Mouse (Mus musculus) lung, postnatal 0 days (tissue): ENCODE data around the gene Sox8. TPM values are rescaled to one million over a fixed set of nuclear protein-coding genes. Genes with fewer than 3 reads are reported as not detected.

Experiments used
- ATAC-seq: fragments of 200-750 bp; cut with Nextera tagmentation; 2 replicates; pipeline ENCODE4 v1.8.0; 2017; ENCODE audit warnings: moderate library complexity
- DNase-seq: peaks from one replicate; pipeline ENCODE4 v3.0.0-alpha.2; 2016; ENCODE audit warnings: low spot score
- H3K27ac ChIP-seq: fragments of 300-500 bp; sonication (generic); 2 replicates; pipeline ENCODE4 v1.5.1; 2014; ENCODE audit warnings: antibody characterized with exemption, mild to moderate bottlenecking, low read length, mixed read lengths
- H3K27me3 ChIP-seq: fragments of 300-500 bp; sonication (generic); replicated peaks from 2 replicates; pipeline ENCODE4 v1.6.1; 2014; ENCODE audit warnings: low read length, mixed read lengths; ENCODE audit not compliant: insufficient read depth
- H3K36me3 ChIP-seq: fragments of 300-500 bp; sonication (generic); 2 replicates; pipeline ENCODE4 v1.6.1; 2014; ENCODE audit warnings: low read length, mixed read lengths; ENCODE audit not compliant: insufficient read depth
- H3K4me1 ChIP-seq: fragments of 300-500 bp; sonication (generic); 2 replicates; pipeline ENCODE4 v1.6.1; 2014; ENCODE audit warnings: antibody characterized with exemption, low read depth, low read length, mixed read lengths; ENCODE audit not compliant: insufficient read depth
- H3K4me2 ChIP-seq: fragments of 300-500 bp; sonication (generic); replicated peaks from 2 replicates; pipeline ENCODE4 v1.6.1; 2014; ENCODE audit warnings: low read depth, mild to moderate bottlenecking, low read length, moderate library complexity, mixed read lengths
- H3K4me3 ChIP-seq: fragments of 300-500 bp; sonication (generic); 2 replicates; pipeline ENCODE4 v1.5.1; 2014; ENCODE audit warnings: low read depth, low read length
- H3K9ac ChIP-seq: fragments of 300-500 bp; sonication (generic); replicated peaks from 2 replicates; pipeline ENCODE4 v1.6.1; 2014; ENCODE audit warnings: low read depth, mild to moderate bottlenecking
- H3K9me3 ChIP-seq: fragments of 300-500 bp; sonication (generic); 2 replicates; pipeline ENCODE4 v1.6.1; 2016; ENCODE audit warnings: low read length, mixed read lengths
- CTCF ChIP-seq: IDR thresholded peaks from 2 replicates; pipeline ENCODE4 v1.5.1; 2016; ENCODE audit warnings: antibody characterized with exemption, mild to moderate bottlenecking
- EP300 ChIP-seq: IDR thresholded peaks from 2 replicates; pipeline ENCODE4 v1.6.1; 2016; ENCODE audit warnings: antibody characterized with exemption, mild to moderate bottlenecking, control low read depth
- WGBS: fragments of 180-500 bp; shearing (Covaris S2); extraction: QIAGEN DNeasy Blood & Tissue Kit; methylation state at CpG from one replicate; pipeline ENCODE4 v1.1.7; 2014; 5-methylcytosine and 5-hydroxymethylcytosine counted together
- polyA plus RNA-seq: library from polyadenylated mRNA; unstranded; fragments of >200 nt; fragmentation: Nextera tagmentation; extraction: Ambion mirVana; gene quantifications from 2 replicates; pipeline ENCODE4 v1.2.1, GENCODE M21; 2015

Sox8 gene
- 0.19 and 0.24 TPM in 2 replicates for polyA plus RNA-seq

DNA sequence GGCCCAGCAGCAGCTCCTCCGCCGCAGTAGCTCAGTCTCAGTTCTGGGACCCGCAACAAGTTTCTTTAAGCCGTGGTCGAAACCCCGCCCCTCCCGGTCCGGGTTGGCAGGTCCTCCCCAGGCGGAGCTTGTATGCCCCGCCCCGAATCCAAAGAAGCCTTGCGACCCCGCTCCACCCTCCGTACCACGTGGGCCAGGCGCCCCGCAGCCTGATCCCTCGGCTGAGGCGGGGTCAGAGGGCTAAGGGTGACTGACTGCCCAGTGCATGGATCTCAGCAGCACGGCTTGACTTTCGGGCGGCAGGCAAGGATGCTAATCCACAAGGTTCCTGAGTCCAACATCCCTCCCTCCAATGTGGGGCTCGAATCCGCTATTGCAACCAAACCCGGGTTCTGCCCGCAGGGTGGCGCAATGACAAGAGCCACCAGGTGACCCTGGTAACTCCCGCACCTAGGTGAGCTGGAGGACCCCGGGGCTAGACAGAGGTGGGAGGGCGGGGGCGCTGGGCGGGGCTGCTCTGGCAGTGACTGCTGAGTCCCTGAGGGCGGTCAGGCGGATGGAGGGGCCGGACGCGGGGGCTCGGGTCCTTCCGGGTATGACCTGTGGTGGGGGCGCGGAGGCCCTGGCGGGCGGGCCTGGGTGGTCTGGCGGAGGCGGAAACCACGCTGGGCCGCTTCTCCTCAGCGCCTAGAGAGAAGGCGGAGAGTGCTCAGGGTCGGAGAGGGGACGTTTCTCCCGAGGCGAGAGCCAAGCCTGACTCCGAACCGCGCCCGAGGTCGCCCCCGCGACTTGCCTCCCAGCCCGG lies at the start of gene Sox8:
Gene Sox8, minus strand, starts transcription at position 39 of the 805 bp plus-strand sequence.
- Histone ChIP-seq H3K9ac (no peak within 1 kb of the TSS), H3K27me3 (peaks cover 28% of the 10 kb centered on the region), H3K4me2 (peak within 1 kb of the TSS; percentile 69), H3K4me3 (peak within 1 kb of the TSS; percentile 34), H3K27ac (no peak within 1 kb of the TSS), H3K4me1 (peaks cover 8% of the 10 kb centered on the region), H3K9me3 (no peaks in the 10 kb centered on the region), H3K36me3 (no peaks in the 10 kb centered on the region)
- TF ChIP-seq EP300 (no peak), CTCF (peak; percentile 42; the same call in 1 of the 2 replicates)
- under 1% methylated on average over 44 of the region's 61 CpGs for WGBS
- peak; percentile 75 for DNase-seq
- peak; percentile 87 for ATAC-seq

DNA sequence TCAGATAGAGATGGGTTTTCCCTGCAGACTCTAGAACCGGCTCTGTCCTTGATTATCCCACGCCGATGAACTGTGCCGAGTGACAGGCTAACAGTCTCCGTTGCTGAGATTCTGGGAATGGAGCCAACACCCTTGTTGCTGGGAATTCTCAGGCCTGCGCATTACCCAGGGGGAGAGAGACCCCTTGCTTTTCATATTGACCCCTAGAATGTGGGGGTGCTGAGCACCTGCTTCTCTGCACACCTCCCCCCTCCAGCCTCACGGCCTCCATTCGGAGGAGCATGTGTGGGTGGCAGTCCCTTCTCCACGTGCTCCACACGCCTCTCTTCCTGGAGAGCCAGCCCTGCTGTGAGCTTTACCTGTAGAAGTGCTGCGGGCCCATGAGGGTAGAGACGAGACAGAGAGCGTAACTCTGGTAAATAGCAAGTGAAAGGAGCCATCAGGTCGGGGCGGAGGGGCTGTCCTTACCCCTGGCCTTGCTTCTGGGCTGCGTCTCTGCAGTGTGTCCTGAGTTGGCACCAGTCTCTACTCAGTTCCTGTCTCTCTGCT lies 48.1 kb upstream of the Sox8 start:
- WGBS: 58% methylated on average over 16 of the region's 16 CpGs
- no peak overlapping the region for H3K27ac ChIP-seq
- ATAC-seq (no peak), DNase-seq (peak; percentile 55)
- no peak for TF ChIP-seq EP300
- no peak for TF ChIP-seq CTCF
- no peak overlapping the region for H3K9ac ChIP-seq
- no peaks in the 10 kb centered on the region for H3K9me3 ChIP-seq
- H3K4me3 ChIP-seq: no peak overlapping the region
- H3K36me3 ChIP-seq: no peaks in the 10 kb centered on the region
- no peaks in the 10 kb centered on the region for H3K27me3 ChIP-seq
- H3K4me2 ChIP-seq: no peak overlapping the region
- H3K4me1 ChIP-seq: no peaks in the 10 kb centered on the region

DNA sequence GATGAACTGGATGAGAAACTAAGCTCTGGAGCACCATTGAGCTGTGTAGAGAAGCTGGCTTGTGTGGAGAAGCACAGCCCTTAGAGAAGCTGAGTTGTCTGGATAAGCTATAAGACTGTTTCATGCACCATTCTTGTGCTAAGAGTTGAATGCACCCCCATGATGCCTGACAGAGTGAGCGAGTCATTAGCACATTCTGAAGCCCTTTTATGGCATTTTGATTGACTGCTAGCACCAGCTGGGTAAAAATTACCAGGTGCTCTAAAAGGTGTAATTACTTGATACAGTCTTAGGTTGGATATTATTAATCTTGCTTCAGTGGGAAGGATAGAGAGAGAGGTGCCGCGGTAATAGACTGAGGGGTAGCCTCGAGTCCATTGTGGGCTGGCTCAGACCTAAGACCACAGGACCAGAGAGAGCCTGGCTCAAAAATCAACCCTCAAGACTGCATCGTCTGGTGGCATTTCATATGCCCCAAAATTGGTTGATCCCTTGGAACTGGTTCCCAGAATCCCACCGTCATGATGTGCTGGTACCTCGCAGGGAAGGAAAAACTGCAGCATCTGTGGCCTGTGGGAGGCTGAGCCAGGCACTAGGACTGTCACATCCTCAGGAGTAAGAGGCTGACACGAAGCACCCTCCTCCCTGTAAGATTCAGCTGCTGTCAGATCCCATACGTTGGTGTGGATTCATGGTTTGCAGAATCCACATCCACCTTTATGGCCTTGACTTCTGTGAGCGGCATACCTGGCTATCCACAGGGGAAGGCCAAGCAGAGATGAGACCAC lies 44.4 kb upstream of the Sox8 start:
- no peak overlapping the region for H3K4me3 ChIP-seq
- H3K9ac ChIP-seq: no peak overlapping the region
- H3K4me1 ChIP-seq: no peaks in the 10 kb centered on the region
- WGBS: 90% methylated on average over 10 of the region's 10 CpGs
- ATAC-seq (no peak), DNase-seq (no peak)
- H3K27ac ChIP-seq: no peak overlapping the region
- H3K36me3 ChIP-seq: no peaks in the 10 kb centered on the region
- no peak overlapping the region for H3K4me2 ChIP-seq
- H3K27me3 ChIP-seq: no peaks in the 10 kb centered on the region
- H3K9me3 ChIP-seq: no peaks in the 10 kb centered on the region
- no peak for TF ChIP-seq EP300
- no peak for TF ChIP-seq CTCF

DNA sequence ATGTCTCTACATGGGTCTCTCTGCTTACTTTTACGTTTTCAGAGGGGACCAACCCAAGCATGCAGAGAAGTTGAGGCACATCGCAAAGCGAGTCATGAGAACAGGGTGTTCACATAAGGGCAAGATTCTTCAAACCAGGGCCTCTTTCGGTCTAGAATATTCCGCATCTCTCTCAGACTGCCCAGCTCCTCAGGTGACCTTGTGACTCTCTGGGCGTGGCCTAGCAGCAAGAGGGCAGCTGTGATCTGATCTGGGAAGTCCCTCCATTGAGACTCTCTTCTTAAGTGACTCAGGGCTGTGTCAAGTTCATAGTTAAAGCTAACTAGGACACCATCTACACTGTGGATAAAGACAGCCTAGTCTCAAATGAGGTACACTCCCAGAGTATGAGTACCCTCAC lies 42.8 kb upstream of the Sox8 start:
- Histone ChIP-seq H3K36me3 (no peaks in the 10 kb centered on the region), H3K9ac (no peak overlapping the region), H3K27me3 (no peaks in the 10 kb centered on the region), H3K27ac (no peak overlapping the region), H3K4me1 (no peaks in the 10 kb centered on the region), H3K4me3 (no peak overlapping the region), H3K4me2 (no peak overlapping the region), H3K9me3 (no peaks in the 10 kb centered on the region)
- 92% methylated on average over 6 of the region's 6 CpGs for WGBS
- ATAC-seq (no peak), DNase-seq (no peak)
- TF ChIP-seq EP300 (no peak), CTCF (no peak)

DNA sequence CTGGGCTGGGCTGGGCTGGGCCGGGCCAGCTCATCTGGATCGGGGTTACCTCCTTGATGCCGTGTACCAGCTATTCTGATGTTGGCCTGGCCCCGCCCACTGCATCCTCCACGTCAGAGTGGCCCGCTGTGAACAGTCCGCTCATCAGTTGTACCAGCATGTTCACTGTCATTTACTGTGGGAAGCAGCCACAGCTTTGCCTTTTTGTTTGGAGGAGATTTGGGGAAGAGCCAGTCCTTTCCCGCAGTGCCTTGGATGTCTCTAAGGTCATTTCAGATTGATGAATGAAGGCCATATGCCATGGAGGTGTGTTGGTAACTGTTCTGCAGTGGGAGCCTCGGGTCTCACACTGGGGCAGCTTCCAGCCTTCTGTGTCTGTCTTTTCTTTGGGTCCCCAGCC lies 42.1 kb upstream of the Sox8 start:
- Histone ChIP-seq H3K27me3 (no peaks in the 10 kb centered on the region), H3K9ac (no peak overlapping the region), H3K27ac (no peak overlapping the region), H3K4me3 (no peak overlapping the region), H3K4me2 (no peak overlapping the region), H3K4me1 (no peaks in the 10 kb centered on the region), H3K9me3 (no peaks in the 10 kb centered on the region), H3K36me3 (no peaks in the 10 kb centered on the region)
- DNase-seq: no peak
- TF ChIP-seq CTCF (no peak), EP300 (no peak)
- WGBS: 77% methylated on average over 9 of the region's 9 CpGs
- no peak for ATAC-seq

DNA sequence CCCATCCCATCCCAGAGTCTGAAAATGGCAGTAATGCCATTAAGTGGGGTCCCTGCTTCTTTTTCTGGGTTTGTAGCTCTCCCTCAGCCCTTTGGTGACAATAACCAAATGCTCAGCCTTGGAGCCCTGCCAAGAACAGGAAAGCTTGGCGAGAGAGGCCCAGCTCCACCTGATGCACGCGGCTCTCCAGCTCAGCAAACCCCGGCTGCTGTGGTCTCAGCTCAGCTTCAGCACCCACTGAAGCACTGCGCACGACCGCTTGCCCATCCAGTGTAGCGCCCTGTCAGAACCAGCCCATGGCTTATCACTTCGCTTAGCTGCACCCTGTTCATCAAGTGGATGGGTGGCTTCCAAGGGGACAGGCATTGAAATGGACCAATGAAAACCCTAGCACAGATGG lies 39.7 kb upstream of the Sox8 start:
- Histone ChIP-seq H3K27me3 (no peaks in the 10 kb centered on the region), H3K4me1 (no peaks in the 10 kb centered on the region), H3K4me2 (no peak overlapping the region), H3K4me3 (no peak overlapping the region), H3K36me3 (no peaks in the 10 kb centered on the region), H3K9ac (no peak overlapping the region), H3K27ac (no peak overlapping the region), H3K9me3 (no peaks in the 10 kb centered on the region)
- TF ChIP-seq EP300 (no peak), CTCF (no peak)
- WGBS: 48% methylated on average over 9 of the region's 9 CpGs
- DNase-seq: no peak
- ATAC-seq: peak; percentile 9; the same call in 1 of the 2 replicates
